Mouse (Mus musculus): Measurements from ENCODE around the gene Bmi1.

DNA sequence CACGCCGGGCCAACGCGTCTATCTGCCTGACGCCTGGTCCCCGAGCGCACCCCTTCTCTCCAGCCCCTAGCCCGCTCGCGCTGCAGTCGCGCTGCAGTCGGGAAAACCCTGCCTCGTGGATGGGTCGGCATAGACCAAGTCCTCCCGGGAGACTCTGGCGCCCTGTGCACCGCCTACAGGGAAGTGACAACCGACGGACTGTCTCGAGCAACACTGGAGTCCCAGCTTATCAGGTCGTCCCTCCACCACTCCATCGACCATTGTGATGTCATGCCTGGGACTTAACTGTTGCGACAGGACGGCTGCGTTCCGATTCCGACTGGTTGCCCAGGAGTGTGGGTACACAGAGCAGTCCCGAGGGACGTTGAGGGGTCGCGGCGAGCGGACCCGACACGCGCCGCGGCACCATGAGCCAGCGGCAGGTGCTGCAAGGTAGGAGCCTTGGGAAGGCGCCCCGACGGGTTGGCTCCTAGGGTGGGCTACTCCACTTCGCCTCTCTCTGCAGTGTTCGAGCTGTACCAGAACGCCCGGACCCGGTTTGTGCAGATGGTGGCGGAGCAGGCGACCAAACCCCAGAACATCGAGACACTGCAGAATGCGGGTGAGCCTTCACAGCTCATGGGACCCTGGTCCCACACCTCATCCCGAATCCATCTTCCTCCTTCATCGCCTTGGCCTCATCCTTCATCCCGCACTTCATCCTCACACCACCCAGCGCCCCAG lies 22.0 kb downstream of the Bmi1 start:
- TF ChIP-seq CTCF (IDR thresholded peaks at IDR 0.05; ENCODE audit: low read depth): no peak
- no peak for TF ChIP-seq EP300 (optimal IDR thresholded peaks at IDR 0.05)
